Mouse (Mus musculus): Measurements from ENCODE around the gene Susd6. TPM values are rescaled to one million over a fixed set of nuclear protein-coding genes. Genes with fewer than 3 reads are reported as not detected.
A peak's percentile ranks its signal among the peaks of the same experiment; 100 is the strongest.

Susd6 gene
- polyA plus RNA-seq, 1 experiment from 2014 or later, result 12.6 TPM

GRCm38 (mm10) chr12:80889331-80889730 lies 99.0 kb downstream of the Susd6 start:
- H3K27ac ChIP-seq (replicated peaks), result no peak overlapping the region

GRCm38 (mm10) chr12:80891074-80891473 lies 100.8 kb downstream of the Susd6 start:
- H3K4me3 ChIP-seq, result no peak overlapping the region
- H3K27me3 ChIP-seq, result no peaks in the 10 kb centered on the region
- WGBS, result 94% methylated on average over 2 of the region's 2 CpGs
- no peak for ATAC-seq (ENCODE audit: low FRiP score, low read depth)
- H3K36me3 ChIP-seq, result no peaks in the 10 kb centered on the region
- H3K4me2 ChIP-seq, result no peak overlapping the region
- H3K4me1 ChIP-seq (replicated peaks), result peaks cover 5% of the 10 kb centered on the region
- no peak overlapping the region for H3K27ac ChIP-seq (replicated peaks)
- no peak overlapping the region for H3K9ac ChIP-seq
- H3K9me3 ChIP-seq, result no peaks in the 10 kb centered on the region

More at GRCm38 (mm10) chr12:80889331-80889730, 99.0 kb downstream of the Susd6 start:
- H3K4me1 ChIP-seq (replicated peaks), result no peaks in the 10 kb centered on the region
- 94% methylated on average over 3 of the region's 3 CpGs for WGBS
- no peaks in the 10 kb centered on the region for H3K9me3 ChIP-seq
- no peak overlapping the region for H3K9ac ChIP-seq
- ATAC-seq (ENCODE audit: low FRiP score, low read depth), result no peak
- no peaks in the 10 kb centered on the region for H3K27me3 ChIP-seq
- H3K4me3 ChIP-seq, result no peak overlapping the region
- no peaks in the 10 kb centered on the region for H3K36me3 ChIP-seq
- H3K4me2 ChIP-seq, result no peak overlapping the region

GRCm38 (mm10) chr12:80893720-80894494 lies 103.6 kb downstream of the Susd6 start:
- ATAC-seq (ENCODE audit: low FRiP score, low read depth), result no peak
- no peaks in the 10 kb centered on the region for H3K27me3 ChIP-seq
- no peak overlapping the region for H3K4me2 ChIP-seq
- no peak overlapping the region for H3K4me3 ChIP-seq
- H3K27ac ChIP-seq (replicated peaks), result no peak overlapping the region
- H3K36me3 ChIP-seq, result no peaks in the 10 kb centered on the region
- H3K9ac ChIP-seq, result no peak overlapping the region
- peaks cover 5% of the 10 kb centered on the region for H3K4me1 ChIP-seq (replicated peaks)
- H3K9me3 ChIP-seq, result no peaks in the 10 kb centered on the region
- WGBS, result 85% methylated on average over 18 of the region's 18 CpGs

DNA sequence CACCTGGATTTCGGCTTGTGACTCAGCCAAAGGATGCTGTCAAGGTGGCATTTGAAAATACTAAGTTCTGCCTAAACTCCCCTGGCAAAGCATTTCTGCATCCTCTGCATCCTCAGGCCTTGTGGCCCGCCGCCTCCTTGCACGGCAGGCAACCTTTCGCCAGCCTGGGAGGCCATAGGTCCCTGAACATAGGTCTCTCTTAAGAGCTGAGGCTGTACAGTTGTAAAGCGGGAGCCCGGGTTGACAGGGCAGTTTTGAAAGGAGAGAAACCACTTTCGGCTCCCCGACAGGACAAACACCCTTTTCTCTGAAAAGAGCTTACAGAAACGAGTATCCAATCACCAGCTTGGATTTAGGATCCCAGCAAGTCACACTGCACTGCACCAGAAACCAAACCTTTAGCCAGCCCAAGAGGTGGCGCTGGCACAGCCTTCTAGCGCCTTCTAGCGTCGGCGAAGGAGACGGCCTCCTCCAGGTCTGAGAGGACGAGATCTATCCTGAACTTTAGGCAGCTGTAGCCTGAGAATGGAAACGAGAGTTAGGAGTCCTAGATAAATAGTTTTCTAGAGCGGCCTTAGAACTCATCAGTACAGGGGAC lies 104.8 kb downstream of the Susd6 start:
- Histone ChIP-seq H3K4me1 (replicated peaks) (peaks cover 5% of the 10 kb centered on the region), H3K36me3 (no peaks in the 10 kb centered on the region), H3K4me3 (peak overlapping the region; percentile 31), H3K27me3 (no peaks in the 10 kb centered on the region), H3K9me3 (no peaks in the 10 kb centered on the region), H3K9ac (peak overlapping the region; percentile 13; the same call in 1 of the 2 replicates), H3K4me2 (peak overlapping the region; percentile 60), H3K27ac (replicated peaks) (0 out of 2 replicates have a peak overlapping the region, but pooled peaks have one; percentile 22)
- peak; percentile 91 for ATAC-seq (ENCODE audit: low FRiP score, low read depth)
- 10% methylated on average over 19 of the region's 19 CpGs for WGBS

- no peak overlapping the region for H3K4me2 ChIP-seq
- 89% methylated on average over 8 of the region's 8 CpGs for WGBS
- H3K9ac ChIP-seq, result no peak overlapping the region
- H3K4me1 ChIP-seq (replicated peaks), result no peaks in the 10 kb centered on the region
- H3K27ac ChIP-seq (replicated peaks), result no peak overlapping the region
- ATAC-seq (ENCODE audit: low FRiP score, low read depth), result no peak
- H3K36me3 ChIP-seq, result no peaks in the 10 kb centered on the region
- no peaks in the 10 kb centered on the region for H3K9me3 ChIP-seq
- H3K27me3 ChIP-seq, result no peaks in the 10 kb centered on the region
- H3K4me3 ChIP-seq, result no peak overlapping the region
These were observed 119.3 kb downstream of the Susd6 start for GRCm38 (mm10) chr12:80909631-80910030.

DNA sequence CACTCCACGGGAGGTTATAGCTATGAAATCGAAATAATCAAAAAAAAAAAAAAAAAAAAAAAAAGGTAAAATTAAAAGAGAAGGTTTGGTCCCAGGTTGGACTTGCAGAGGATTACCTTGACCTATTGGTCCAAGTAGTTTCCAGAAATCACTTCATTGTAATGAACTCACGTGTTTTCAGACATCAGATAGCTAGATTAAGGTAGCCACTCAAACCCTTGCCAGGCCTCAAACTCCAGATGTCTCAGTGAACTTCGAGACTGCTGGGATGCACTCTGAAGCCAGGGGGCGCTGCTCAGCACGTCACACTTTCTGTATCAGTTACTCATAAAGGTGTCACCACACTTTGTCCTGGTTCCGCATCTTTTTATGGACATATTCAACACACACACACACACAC lies 127.5 kb downstream of the Susd6 start:
- Histone ChIP-seq H3K27me3 (no peaks in the 10 kb centered on the region), H3K9me3 (no peaks in the 10 kb centered on the region), H3K27ac (replicated peaks) (no peak overlapping the region), H3K9ac (no peak overlapping the region), H3K4me3 (no peak overlapping the region), H3K4me2 (no peak overlapping the region), H3K4me1 (replicated peaks) (no peaks in the 10 kb centered on the region), H3K36me3 (no peaks in the 10 kb centered on the region)
- ATAC-seq (ENCODE audit: low FRiP score, low read depth), result no peak
- WGBS, result 63% methylated on average over 7 of the region's 7 CpGs

DNA sequence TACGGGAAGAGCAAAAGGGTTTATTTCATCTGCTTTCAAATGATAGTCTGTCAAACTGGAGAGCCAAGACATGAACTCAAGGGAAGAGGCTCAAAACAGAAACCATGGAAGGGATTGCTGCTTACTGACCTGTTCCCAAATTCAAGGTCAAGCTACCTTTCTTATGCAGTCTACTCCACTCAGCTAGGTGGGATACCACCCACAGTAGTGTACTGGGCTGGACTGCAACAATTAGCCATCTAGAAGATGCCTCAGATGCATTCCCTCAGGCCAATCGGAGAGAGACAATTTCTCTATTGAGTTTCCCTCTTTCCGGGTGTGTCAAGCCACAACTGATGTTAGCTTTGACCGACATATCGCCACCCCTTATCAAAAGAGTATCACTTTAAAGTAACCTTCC lies 131.0 kb downstream of the Susd6 start:
- Histone ChIP-seq H3K27me3 (no peaks in the 10 kb centered on the region), H3K36me3 (no peaks in the 10 kb centered on the region), H3K9ac (no peak overlapping the region), H3K4me1 (replicated peaks) (no peaks in the 10 kb centered on the region), H3K9me3 (no peaks in the 10 kb centered on the region), H3K4me3 (no peak overlapping the region), H3K4me2 (no peak overlapping the region), H3K27ac (replicated peaks) (no peak overlapping the region)
- ATAC-seq (ENCODE audit: low FRiP score, low read depth), result no peak
- WGBS, result 95% methylated on average over 5 of the region's 5 CpGs

- H3K9me3 ChIP-seq, result no peaks in the 10 kb centered on the region
- H3K36me3 ChIP-seq, result no peaks in the 10 kb centered on the region
- 0 out of 2 replicates have a peak, but pooled peaks have one; percentile 15 for ATAC-seq (ENCODE audit: low FRiP score, low read depth)
- WGBS, result 17% methylated on average over 7 of the region's 7 CpGs
- no peaks in the 10 kb centered on the region for H3K27me3 ChIP-seq
- H3K4me2 ChIP-seq, result peak overlapping the region; percentile 44
- no peak overlapping the region for H3K4me3 ChIP-seq
- H3K9ac ChIP-seq, result no peak overlapping the region
- no peaks in the 10 kb centered on the region for H3K4me1 ChIP-seq (replicated peaks)
- H3K27ac ChIP-seq (replicated peaks), result no peak overlapping the region
These were observed 132.6 kb downstream of the Susd6 start for GRCm38 (mm10) chr12:80922869-80923268.

DNA sequence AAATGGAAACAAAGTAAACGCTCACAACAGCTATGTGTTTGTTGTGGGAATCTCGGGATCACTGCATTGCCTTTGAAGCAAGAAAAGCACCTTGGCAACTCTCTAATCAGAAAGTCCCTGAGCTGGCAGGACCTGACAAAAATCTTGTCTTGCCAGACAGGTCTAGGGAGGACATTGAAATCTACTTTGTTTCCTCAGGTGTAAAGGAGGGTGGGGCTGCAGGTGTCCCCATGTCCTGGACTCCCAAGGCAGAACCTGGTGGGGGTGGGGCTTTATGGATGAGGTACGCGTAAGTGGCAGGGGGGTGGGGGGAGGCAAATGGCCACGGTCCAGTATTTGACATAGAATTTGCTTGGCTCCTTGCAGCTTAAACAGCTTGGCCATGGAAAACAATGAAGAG lies 133.3 kb downstream of the Susd6 start:
- no peaks in the 10 kb centered on the region for H3K36me3 ChIP-seq
- ATAC-seq (ENCODE audit: low FRiP score, low read depth), result no peak
- H3K9me3 ChIP-seq, result no peaks in the 10 kb centered on the region
- WGBS, result 66% methylated on average over 5 of the region's 5 CpGs
- H3K9ac ChIP-seq, result no peak overlapping the region
- H3K4me1 ChIP-seq (replicated peaks), result no peaks in the 10 kb centered on the region
- H3K27ac ChIP-seq (replicated peaks), result no peak overlapping the region
- H3K4me3 ChIP-seq, result no peak overlapping the region
- no peak overlapping the region; the same call in 1 of the 2 replicates for H3K4me2 ChIP-seq
- H3K27me3 ChIP-seq, result no peaks in the 10 kb centered on the region

DNA sequence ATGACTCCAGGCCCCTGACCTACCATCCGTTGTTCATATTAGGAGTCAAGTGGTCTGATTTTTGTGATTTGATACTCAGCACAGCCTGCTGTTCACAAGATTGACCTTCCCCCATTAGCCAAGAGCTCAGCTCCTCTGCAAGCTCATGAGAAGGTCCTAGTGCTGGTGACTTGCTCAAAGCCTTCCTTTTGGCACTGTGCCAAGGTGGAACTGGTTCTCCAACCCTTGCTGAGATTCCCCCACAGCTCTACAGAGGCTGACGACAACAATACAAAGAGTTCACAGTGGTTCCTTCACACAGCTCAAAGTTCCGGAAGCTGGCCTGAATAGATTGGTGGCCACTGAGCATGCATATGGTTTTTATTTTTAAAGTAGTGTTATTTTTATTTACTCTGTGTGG lies 133.9 kb downstream of the Susd6 start:
- no peaks in the 10 kb centered on the region for H3K9me3 ChIP-seq
- no peak for ATAC-seq (ENCODE audit: low FRiP score, low read depth)
- 56% methylated on average over 3 of the region's 3 CpGs for WGBS
- no peak overlapping the region for H3K27ac ChIP-seq (replicated peaks)
- no peak overlapping the region for H3K4me2 ChIP-seq
- H3K4me1 ChIP-seq (replicated peaks), result no peaks in the 10 kb centered on the region
- H3K36me3 ChIP-seq, result no peaks in the 10 kb centered on the region
- no peak overlapping the region for H3K9ac ChIP-seq
- H3K4me3 ChIP-seq, result no peak overlapping the region
- no peaks in the 10 kb centered on the region for H3K27me3 ChIP-seq

- Histone ChIP-seq H3K4me3 (no peak overlapping the region), H3K9ac (no peak overlapping the region), H3K36me3 (no peaks in the 10 kb centered on the region), H3K9me3 (no peaks in the 10 kb centered on the region), H3K27ac (replicated peaks) (no peak overlapping the region), H3K27me3 (no peaks in the 10 kb centered on the region), H3K4me1 (replicated peaks) (no peaks in the 10 kb centered on the region), H3K4me2 (no peak overlapping the region)
- no peak for ATAC-seq (ENCODE audit: low FRiP score, low read depth)
- 39% methylated on average over 7 of the region's 7 CpGs for WGBS
These were observed 135.6 kb downstream of the Susd6 start for GRCm38 (mm10) chr12:80925919-80926318.

DNA sequence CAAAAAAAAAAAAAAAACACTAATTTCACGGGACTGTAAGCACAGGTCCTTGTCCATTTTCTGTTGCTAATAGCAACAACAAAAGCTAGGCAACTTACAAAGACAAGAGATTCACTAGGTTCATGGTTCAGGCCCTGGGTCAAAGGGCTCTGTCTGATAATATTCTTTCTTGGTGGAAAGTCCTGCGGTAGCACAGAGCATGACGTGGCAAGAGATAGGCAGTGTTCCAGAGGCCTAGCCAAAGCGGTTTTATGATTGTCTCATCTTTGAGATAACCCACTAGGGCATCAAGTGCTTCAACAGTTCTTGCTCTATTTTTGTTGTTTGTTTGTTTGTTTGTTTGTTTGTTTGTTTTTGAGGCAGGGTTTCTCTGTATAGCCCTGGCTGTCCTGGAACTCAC lies 136.2 kb downstream of the Susd6 start:
- Histone ChIP-seq H3K27ac (replicated peaks) (no peak overlapping the region), H3K4me3 (no peak overlapping the region), H3K4me1 (replicated peaks) (no peaks in the 10 kb centered on the region), H3K36me3 (no peaks in the 10 kb centered on the region), H3K27me3 (no peaks in the 10 kb centered on the region), H3K9me3 (no peaks in the 10 kb centered on the region), H3K9ac (no peak overlapping the region), H3K4me2 (no peak overlapping the region)
- 77% methylated on average over 4 of the region's 4 CpGs for WGBS
- no peak for ATAC-seq (ENCODE audit: low FRiP score, low read depth)

Data from hindbrain, embryonic 15.5 days (tissue).